Mouse (Mus musculus): ENCODE data around the gene Hist1h4k.
A peak's percentile ranks its signal among the peaks of the same experiment; 100 is the strongest.

Gene Hist1h4k

GRCm38 (mm10) chr13:21718381-21719080 is 31.8 kb downstream of the Hist1h4k start:
- DNase-seq (ENCODE audit: low spot score in 2 of 2), result no peak

GRCm38 (mm10) chr13:21717397-21718357 is 32.6 kb downstream of the Hist1h4k start, which contains the start of gene Hist1h3h:
Gene Hist1h3h (plus strand): TSS chr13:21717659.
- DNase-seq (ENCODE audit: low spot score in 2 of 2), result peak; percentile 77 to 83

GRCm38 (mm10) chr13:21716540-21717391 is 33.5 kb downstream of the Hist1h4k start:
- DNase-seq (ENCODE audit: low spot score in 2 of 2), result peak; percentile 32 to 61

GRCm38 (mm10) chr13:21715864-21716539 is 34.3 kb downstream of the Hist1h4k start, which contains the start of the genes Hist1h2bl and Hist1h2ai:
Gene Hist1h2bl (minus strand): TSS chr13:21716143.
Gene Hist1h2ai (plus strand): TSS chr13:21716422.
- peak; percentile 80 to 84 for DNase-seq (ENCODE audit: low spot score in 2 of 2)

- no peak for DNase-seq (ENCODE audit: low spot score in 2 of 2)
Measured at GRCm38 (mm10) chr13:21715131-21715863, 35.0 kb downstream of the Hist1h4k start.

GRCm38 (mm10) chr13:21714725-21715124 is 35.6 kb downstream of the Hist1h4k start:
- DNase-seq (ENCODE audit: low spot score in 2 of 2), result peak; percentile 61 to 71

- DNase-seq (ENCODE audit: low spot score in 2 of 2), result no peak
Measured at GRCm38 (mm10) chr13:21711698-21712097, 38.6 kb downstream of the Hist1h4k start.

- DNase-seq (ENCODE audit: low spot score in 2 of 2), result peak; percentile 86 to 90
Measured at GRCm38 (mm10) chr13:21710821-21711525, 39.3 kb downstream of the Hist1h4k start.

GRCm38 (mm10) chr13:21710031-21710711 is 40.1 kb downstream of the Hist1h4k start:
- peak; percentile 86 to 89 for DNase-seq (ENCODE audit: low spot score in 2 of 2)

GRCm38 (mm10) chr13:21706669-21707068 is 43.6 kb downstream of the Hist1h4k start:
- no peak for DNase-seq (ENCODE audit: low spot score in 2 of 2)

Measured in natural killer cell, adult 2 months (primary cell).